Mouse (Mus musculus) adrenal gland, postnatal 25 days (tissue): ENCODE results near the gene Gm45062. TPM values are rescaled to one million over a fixed set of nuclear protein-coding genes. Genes with fewer than 3 reads are reported as not detected.
A peak's percentile ranks its signal among the peaks of the same experiment; 100 is the strongest.
"Not testable (repeated sequence)": the region's sequence is repeated elsewhere in the genome, so short reads cannot be mapped to it uniquely, and the experiment has no call there.

Source experiments
- DNase-seq: peaks from one replicate; pipeline ENCODE4 v3.0.0; 2021; ENCODE audit warnings: mixed read lengths
- total RNA-seq: library from RNA; stranded (reverse); gene quantifications from 2 replicates; pipeline ENCODE4 v1.2.3, GENCODE M21; 2021

Gm45062 gene
- total RNA-seq, 1 experiment from 2014 or later: not detected

DNA sequence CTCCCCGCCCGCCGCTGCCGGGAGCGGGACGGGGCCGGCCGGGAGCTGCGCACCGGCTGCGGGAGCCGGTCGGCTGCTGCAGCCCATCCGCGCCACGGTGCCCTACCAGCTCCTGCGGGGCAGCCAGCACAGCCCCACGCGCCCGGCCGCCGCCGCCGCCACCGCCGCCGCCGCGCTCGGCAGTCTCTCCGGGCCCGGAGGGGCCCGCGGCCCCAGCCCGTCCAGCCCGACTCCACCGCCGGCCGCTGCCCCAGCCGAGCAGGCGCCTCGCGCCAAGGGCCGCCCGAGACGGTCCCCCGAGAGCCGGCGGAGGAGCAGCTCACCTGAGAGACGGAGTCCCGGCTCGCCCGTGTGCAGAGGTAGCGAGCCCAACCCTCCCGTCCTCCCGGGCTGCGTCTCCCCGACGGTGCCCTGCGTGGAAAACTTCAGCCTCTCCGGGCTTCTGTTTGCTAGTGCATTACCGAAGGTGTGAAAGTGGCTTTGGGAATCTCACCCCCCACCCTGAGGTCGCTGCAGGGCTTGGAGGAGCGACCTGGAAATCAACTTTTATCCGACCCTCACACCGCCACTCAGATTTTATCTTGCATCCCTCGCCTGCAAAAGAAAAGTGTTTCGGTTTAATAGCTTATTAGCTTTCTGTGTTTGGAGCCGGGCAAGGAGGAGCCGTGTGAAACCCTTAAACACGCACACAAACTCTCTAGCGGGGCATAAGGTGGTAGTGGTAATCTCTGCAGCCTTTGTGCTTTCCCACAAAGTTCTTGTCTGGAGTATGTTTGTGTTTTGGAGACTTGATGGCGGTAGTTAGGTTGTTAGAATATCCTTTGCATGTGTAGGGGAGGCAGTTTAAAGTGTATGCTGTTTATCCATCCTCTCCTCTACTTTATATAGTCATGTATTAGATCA lies 251.0 kb downstream of the Gm45062 start:
- peak; percentile 40 for DNase-seq

DNA sequence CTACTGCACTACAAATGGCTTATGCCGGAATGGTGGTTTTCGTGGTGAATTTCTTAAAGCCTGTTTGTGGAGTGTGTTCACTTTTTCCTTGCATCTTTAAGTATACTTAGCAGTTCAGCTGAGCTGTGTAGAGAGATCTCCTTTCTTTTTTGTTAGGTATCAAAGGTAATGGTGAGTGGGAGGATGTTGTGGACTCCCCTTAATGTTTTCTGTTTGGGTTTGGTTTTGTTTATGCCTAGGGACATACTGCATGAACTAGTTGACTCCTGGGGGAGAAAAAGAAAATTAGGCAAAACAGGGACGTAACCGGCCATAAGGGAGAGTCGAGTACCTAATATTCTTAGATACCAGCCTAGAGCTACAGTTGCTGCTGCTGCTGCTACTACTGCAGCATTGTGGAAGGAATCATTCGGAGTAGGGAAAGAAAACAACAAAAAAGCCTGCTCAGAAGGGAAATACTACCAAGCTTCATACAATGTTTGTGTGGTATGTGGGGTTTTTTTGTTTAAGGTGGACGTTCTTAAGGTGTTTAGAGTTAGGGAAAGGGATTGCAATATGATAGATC lies 251.7 kb downstream of the Gm45062 start:
- no peak for DNase-seq

DNA sequence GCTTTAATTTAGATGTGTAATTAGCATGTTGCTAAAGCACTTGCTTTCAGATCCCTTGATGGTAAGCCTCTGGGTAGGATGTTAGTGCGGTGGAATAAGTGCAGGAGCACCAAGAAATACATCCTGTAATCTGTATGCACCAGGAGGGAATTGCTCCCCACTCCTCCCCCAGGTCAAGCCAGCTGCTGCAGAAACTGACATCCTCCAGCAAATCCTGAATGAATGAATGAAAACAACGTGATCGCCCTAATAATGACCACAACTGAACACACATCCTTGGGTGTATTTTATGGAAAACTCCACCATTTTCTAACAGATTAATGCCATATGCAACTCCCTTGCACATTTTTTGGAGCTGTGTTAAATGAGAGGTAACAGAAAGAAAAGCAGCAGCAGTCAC lies 252.2 kb downstream of the Gm45062 start:
- no peak for DNase-seq

DNA sequence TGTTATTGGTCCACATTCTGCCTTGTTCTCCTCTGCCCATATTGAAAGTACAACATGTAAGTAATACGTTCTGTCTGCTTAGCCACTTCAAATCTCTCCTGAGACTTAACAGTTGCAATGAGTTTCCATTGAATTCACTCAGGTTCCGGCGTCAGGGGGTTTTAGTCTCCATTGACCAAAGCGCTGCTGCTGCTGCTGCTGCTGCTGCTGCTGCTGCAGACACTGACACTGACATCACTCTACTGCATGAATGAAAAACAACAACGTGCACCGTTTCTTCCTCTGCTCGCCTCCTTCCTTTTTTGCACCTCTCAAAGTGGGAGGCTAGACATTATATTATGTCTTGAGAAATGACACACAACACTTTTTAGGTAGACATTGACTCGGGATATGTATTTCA lies 253.2 kb downstream of the Gm45062 start:
- no peak for DNase-seq

DNA sequence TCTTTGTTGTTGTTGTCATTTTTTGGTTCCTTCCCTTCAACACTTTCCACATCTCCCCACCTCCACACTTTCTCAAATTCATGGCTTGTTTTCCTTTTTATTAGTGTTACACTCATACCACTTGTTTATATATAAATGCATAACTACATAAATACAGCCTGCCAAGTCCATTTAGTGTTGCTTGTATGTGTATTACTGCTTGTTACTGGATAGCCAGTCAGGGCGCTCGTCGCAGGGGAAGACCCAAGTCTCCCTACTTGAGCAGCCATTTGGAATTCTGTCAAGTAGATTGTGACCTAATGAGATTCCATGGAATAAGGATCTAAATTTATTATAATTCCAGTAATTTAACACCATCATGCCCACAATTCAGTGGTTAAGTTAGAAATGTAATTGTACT lies 260.4 kb downstream of the Gm45062 start:
- no peak for DNase-seq

DNA sequence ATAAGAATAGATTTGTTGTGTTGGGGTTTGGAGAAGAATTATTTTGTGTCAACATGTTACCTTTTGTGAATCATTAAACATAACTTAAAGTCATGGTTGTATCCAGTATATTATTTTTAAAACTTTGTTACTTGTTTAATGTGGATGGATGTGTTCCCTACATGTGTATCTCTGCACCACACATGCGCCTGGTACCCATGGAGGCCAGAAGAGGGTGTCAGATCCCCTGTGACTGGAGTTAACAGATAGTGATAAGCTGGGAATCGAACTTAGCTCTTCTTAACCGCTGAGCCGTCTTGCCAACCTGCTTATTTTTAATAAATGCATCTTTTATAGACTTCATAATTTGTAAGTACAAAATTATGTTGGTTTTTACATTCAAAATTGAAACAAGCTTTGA lies 262.0 kb downstream of the Gm45062 start:
- DNase-seq: no peak

DNA sequence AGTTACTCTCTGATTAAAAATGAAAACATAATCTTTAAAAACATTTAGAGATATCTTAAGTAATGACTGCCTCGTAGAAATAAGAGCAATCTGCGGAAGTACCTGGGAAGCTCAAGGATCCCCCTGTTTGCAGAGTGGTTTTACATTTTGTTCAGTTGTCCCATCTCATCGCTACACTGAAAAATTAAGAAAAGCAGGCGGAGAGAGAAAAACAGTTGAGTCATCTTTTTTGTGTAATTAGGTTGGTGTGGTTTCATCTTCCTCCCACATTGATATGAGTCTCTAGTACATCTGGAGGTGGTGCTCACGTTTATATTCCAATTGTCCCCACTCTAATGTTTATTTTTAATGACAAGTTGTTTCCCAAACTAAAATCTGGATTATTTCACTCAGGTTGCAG lies 265.5 kb downstream of the Gm45062 start:
- DNase-seq: no peak

DNA sequence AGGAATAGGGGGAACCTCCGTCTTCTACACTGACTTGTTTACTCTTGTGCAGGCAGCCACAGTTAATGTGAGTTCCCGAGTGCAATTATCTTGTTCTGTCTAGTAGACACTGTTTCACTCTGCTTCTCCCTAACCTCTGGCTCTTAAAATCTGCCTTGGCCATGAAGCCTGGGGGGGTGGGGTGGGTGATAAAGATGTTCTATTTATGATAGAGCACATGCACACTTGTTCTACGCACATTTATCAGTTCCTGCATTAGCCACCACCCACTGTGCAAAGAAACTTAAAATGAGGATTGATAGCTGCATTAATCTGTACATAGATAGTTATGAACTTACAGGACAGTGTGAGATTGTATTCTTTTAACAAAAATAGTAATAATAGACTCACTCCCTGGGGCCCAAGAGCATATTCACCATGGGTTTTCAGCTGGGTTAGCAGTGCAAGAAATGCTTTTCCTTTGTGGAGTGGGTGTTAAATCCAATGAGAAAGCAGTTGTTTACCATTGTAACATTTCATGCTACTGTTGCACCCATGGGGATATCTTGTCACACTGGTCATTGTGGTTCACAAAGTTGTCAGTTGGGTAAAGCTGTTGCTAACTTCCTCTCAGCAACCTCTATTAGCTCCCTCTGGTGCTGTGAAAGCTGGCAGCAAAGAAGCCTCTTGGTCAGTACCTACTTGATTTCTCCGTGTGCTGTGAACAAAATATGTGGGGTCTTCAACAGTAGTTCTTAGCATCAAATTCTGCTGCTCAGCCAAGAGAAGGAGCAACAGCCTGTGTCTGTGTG lies 272.0 kb downstream of the Gm45062 start:
- no peak for DNase-seq

DNA sequence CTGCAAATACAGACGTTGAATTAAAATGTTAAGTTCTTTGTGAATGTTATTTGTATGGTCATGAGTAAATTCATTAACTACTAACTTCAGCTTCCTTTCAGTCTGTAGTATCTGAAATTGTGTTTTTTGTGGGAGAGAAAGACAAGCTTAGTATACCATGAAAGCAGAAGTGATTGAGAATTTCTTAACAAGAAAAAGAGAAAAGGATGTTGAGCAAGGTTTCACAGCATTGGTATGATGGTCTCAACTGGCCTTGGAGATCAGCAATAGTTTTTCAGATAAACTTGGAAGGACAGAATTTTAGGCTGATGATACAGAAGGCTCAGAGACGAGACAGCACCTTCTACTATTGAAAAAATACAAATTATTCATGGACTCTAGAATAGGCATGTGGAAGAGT lies 277.7 kb downstream of the Gm45062 start:
- DNase-seq: no peak

DNA sequence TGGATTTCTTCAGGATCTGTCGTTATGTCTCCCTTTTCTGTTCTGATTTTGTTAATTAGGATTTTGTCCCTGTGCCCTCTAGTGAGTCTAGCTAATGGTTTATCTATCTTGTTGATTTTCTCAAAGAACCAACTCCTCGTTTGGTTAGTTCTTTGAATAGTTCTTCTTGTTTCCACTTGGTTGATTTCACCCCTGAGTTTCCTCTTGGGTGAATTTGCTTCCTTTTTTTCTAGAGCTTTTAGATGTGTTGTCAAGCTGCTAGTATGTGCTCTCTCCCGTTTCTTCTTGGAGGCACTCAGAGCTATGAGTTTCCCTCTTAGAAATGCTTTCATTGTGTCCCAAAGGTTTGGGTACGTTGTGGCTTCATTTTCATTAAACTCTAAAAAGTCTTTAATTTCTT lies 282.3 kb downstream of the Gm45062 start:
- DNase-seq: not testable (repeated sequence)

DNA sequence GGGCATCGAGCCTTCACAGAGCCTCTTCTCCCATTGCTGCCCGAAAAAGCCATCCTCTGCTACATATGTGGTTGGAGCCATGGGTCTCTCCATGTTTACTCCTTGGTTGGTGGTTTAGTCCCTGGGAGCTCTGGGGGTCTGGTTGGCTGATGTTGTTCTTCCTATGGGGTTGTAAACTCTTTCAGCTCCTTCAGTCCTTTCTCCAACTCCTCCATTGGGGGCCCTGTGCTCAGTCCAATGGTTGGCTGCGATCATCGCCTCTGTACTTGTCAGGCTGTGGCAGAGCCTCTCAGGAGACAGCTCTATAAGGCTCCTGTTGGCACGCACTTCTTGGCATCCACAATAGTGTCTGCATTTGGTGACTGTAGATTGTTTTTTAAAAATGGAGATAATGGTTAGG lies 285.6 kb downstream of the Gm45062 start:
- DNase-seq: no peak

DNA sequence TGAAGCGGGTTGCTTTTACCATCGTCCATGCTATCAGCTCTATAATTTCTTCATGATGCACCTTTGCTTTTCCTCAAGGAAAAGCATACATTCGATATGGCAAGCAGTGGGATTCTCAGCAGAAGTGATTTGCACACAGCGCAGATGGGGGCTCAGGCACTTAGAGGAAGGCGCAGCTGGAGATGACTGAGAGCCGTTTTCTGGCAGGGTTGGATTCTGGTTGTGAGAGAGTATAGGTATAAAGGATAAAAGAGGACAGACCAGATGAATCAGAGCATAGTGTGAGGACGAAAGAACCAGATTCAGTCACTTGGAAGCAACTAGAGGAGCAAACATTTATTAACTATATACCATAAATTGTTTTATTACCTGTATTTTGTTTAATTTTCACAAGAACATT lies 286.5 kb downstream of the Gm45062 start:
- no peak for DNase-seq

DNA sequence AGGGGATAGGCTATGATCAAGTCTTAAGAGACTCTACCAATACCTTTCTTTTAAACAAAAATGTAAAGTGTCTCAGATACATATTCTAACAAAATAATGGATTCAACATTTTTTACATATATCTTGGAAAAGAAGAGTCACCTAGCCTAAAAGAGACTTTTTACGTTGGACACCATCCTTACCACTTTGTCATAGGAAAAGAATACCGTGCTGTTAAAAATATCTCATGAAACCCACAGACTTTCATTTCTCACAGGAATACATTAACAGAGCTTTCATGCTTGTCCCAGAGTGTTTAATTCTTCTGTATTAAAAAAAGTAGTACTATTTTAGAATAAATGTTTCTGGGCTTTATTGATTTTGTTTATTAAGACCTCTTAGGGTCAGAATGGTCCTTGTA lies 291.9 kb downstream of the Gm45062 start:
- no peak for DNase-seq

DNA sequence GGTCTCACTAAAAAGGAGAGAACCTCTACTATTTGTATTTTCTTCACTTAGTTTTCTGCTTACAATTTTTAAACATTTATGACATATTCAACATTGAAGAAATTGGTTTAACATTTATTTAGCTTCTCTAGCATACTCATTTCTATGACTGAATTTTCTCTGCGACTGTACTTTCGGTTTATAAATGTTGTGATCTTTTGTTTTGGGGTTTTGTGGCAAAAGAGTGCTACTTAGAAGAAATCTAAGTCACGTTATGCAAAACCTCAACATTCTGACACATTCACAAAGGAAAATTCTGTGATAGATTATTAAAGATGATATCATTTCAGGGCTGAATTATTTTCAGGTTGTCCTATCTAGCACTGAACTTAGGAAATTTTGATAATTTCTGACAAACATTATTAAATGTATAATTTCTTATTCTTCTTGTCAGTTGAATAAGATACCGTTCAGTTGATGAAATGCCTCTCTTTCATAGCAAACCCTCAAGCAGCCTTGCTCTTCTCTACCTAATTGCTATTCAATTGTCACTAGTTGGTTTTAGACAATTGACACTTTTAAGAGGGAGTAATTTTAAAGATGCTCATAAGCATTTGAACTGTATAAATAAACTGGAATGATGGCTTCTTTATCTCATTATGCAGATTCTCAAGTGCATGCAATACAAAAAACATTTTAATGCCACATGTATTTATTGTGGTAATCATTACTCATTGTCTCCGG lies 297.8 kb downstream of the Gm45062 start:
- no peak for DNase-seq

DNA sequence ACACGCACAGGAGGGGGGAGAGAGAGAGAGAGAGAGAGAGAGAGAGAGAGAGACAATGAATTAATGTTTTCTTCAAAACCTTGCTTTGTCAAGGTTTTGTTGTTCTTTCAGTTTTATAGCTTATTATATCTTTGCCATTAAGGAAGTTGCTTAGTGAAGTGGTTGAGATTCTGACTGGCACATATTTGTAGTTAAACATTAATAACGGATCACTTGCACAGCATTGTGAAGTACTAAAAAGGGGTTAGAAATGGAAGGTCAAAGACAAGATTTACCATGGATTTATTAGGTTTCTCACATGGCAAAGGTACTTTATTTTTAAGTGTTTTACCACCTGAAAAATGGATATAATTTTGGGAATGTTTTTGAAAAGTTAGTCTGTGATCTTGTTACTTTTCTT lies 301.4 kb downstream of the Gm45062 start:
- no peak for DNase-seq

DNA sequence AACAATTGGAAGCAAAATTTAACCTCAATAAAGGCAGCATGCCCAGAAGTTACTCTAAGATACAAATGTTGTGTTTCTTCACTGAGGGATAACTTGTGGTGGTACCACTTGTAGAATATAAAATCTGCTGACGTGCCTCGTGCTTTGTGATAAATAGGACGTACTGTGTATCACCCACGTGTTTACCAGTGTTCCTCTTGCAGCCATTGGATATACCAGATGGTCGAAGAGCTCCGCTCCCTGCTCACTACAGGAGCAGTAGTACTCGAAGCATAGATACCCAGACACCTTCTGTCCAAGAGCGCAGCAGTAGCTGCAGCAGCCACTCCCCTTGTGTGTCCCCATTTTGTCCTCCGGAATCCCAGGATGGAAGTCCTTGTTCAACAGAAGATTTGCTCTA lies 323.1 kb downstream of the Gm45062 start:
- no peak for DNase-seq

DNA sequence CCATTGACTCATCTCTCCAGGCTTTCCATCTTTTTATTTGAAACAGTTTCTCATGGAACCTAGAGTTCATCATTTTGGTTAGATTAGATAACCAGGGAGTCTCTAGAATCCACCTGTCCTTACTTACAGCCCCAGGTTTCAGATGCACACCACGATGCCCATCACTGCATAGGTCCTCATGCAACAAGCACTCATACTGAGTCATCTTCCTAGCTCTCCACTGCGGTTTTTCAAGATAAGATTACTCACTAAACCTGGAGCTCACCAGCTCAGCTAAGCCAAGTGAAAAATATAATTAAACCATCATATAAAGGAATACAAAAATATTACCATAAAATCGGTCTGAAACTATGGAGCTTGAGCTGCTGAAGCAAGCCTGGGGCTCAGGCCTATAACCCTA lies 324.6 kb downstream of the Gm45062 start:
- DNase-seq: no peak

DNA sequence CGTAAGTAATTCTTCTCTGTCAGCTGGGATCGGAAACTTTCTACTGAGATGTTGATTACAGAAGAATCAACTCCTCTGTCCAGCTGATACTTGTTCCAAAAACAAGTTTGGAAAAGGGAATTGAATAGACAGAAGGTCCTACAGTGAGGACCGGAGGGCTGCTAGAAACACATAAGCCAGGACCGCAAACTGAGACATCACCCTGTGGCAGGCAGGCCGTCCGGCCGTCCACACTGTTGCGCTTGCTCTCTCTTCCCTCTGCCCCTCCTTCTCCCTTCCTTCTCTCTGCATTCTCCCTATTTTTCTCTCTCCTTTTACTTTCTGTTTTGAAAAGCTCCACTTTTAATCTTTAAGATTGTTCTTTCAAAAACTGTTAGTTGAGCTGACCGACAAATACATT lies 332.4 kb downstream of the Gm45062 start:
- no peak for DNase-seq

DNA sequence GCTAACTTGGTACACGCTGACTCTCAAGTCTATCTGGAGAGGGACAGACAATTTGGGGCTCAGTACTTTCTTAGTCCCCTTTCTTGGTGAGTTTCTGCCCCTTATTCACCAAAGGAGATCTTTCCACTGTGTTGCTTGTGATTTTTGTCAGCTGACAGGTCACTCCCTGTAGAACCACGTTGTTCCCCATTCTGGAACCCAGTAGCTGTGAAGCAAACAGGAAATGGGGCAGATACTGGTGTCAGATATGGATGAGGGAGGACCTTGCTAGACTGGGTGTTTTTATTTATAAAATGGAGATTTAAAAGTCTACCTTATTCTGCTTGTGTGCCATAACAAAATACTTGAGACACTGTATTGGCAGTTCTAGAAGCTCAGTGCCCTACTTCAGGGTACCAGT lies 358.1 kb downstream of the Gm45062 start:
- DNase-seq: no peak

DNA sequence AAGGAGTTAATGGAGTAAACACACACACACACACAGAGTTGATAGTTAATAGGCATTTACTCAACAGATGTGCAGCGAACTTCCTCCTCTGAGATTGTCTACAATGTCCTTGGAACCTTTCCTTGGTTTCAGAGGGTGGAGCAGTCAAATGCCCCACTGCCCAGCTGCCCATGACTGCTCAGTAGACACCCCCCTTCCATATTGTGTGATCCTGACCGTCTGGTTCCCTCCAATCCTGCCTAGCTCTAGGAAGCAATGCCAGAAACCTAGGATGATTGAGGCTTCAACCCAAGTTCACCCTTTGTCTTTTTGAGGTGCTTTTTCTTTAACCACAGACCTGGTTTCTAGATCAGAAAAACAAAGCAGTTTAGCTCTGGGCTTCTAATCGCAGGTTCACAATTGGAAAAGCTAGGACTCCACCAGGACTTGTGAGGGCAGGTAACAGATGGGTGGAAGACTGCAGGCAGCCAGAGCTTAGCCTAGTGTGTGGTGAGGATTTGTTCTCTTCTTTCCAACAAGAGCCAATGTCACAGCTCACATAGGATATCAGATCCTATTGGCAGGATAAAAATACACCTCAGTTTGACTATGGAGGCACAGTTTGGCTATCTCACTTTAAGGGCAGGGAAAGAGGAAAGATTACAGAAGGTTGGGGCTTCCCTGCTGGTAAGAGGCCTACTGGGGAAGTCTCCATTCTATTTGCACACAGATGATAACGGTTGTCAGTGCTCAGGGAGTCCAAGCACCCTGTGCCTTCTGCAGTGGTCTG lies 360.5 kb downstream of the Gm45062 start:
- no peak for DNase-seq

DNA sequence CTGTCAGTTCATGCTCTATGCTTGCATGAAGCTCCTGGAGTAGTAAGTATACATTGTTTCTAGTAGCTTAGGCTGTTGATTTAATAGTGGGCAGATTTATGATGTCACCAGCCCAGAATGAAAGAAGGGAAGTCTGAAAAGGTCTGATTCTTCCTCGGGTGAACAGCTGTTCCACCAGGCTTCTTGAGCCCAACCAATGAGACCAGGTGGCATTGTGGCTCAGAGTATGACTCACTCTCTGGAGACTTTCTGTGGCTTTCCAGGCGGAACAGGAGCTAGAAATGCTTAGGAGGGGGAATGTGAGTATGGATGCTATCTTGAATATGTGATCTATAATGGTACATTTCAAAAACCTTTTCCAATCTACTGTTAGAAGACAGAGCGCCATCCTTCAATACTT lies 363.8 kb downstream of the Gm45062 start:
- DNase-seq: no peak

DNA sequence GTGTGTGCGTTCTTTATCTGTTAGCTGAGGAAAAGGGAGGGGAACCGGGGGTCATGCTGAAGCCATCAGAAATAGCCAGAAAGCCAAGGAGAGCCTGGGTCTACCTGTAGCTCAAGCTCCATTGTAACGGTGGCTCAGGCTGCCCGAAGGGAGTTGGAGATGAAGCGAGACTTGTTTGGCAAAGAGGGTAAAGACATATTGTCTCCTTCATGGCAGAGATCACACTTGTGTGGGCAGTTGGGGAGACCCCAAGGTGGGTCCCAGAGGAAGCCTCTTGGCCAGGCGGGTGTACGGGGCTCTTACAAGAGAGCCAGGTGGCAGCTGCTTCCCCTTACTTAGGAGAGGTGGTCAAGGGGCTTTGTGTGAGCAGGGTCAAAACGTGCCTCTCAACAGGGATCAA lies 369.0 kb downstream of the Gm45062 start:
- DNase-seq: no peak
